Mouse (Mus musculus): ENCODE data around the gene Exoc4.

DNA sequence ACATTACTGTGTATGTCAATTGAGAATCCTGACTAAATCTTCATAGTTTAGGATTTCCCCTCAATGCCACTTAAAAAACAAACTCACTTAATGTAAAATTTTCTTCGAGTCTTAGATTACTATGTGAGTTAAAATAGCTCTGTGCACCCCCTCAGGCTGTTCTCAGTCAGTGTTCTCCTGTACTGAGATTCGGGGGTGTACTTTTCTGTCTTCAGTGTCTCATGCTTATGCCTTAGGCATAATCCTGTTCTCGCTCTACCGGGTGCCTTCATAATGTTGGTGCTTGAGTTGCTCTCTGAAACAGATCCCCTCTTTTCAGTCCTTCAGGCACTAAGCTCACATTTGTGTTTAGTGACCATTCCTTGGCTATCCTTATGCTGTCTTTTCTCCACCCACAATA lies 253.5 kb downstream of the Exoc4 start:
- no peak for TF ChIP-seq CTCF (IDR thresholded peaks at IDR 0.05; ENCODE audit: low read depth)
- TF ChIP-seq EP300 (optimal IDR thresholded peaks at IDR 0.05) = no peak
